Mouse (Mus musculus): ENCODE measurements around the gene Olfr12. TPM values are rescaled to one million over a fixed set of nuclear protein-coding genes. Genes with fewer than 3 reads are reported as not detected.

The Olfr12 gene
- not detected for polyA plus RNA-seq (2014; fragmentation: Illumina TruSeq; extraction: RNeasy Lipid Tissue Mini Kit (QIAGEN cat#74804); ENCODE audit: low read depth, low replicate concordance)

GRCm38 (mm10) chr1:92617488-92617887 is at the start of gene Olfr12:
TSS of gene Olfr12 (plus strand) at chr1:92617788.

GRCm38 (mm10) chr1:92571022-92571421 is 46.6 kb upstream of the Olfr12 start, which contains the start of gene Olfr1413:
TSS of gene Olfr1413 (plus strand) at chr1:92571322.

GRCm38 (mm10) chr1:92585479-92585878 is 32.1 kb upstream of the Olfr12 start, which contains the start of gene Olfr1412:
TSS of gene Olfr1412 (plus strand) at chr1:92585779.

GRCm38 (mm10) chr1:92594111-92594510 is 23.5 kb upstream of the Olfr12 start, which contains the start of gene Olfr1411:
TSS of gene Olfr1411 (plus strand) at chr1:92594411.

GRCm38 (mm10) chr1:92605482-92605881 is 12.1 kb upstream of the Olfr12 start, which contains the start of gene Olfr1410:
TSS of gene Olfr1410 (plus strand) at chr1:92605782.

GRCm38 (mm10) chr1:92641514-92642272 is 24.1 kb downstream of the Olfr12 start, which contains the start of gene Cops9:
TSS of gene Cops9 (minus strand) at chr1:92641985.

GRCm38 (mm10) chr1:92648673-92649072 is 31.1 kb downstream of the Olfr12 start, which contains the start of gene Otos:
TSS of gene Otos (minus strand) at chr1:92648841.

Other genes starting within 250 kb of the Olfr12 start
- gene Ndufa10, start 143.9 kb upstream of the Olfr12 start, polyA plus RNA-seq (2014; fragmentation: Illumina TruSeq; extraction: RNeasy Lipid Tissue Mini Kit (QIAGEN cat#74804); ENCODE audit: low read depth, low replicate concordance), result 98.5 TPM
- not detected for gene Olfr1416, start 132.7 kb upstream of the Olfr12 start, polyA plus RNA-seq (2014; fragmentation: Illumina TruSeq; extraction: RNeasy Lipid Tissue Mini Kit (QIAGEN cat#74804); ENCODE audit: low read depth, low replicate concordance)
- gene Olfr1415, start 121.7 kb upstream of the Olfr12 start, polyA plus RNA-seq (2014; fragmentation: Illumina TruSeq; extraction: RNeasy Lipid Tissue Mini Kit (QIAGEN cat#74804); ENCODE audit: low read depth, low replicate concordance), result not detected
- gene Olfr1414, start 99.1 kb upstream of the Olfr12 start, polyA plus RNA-seq (2014; fragmentation: Illumina TruSeq; extraction: RNeasy Lipid Tissue Mini Kit (QIAGEN cat#74804); ENCODE audit: low read depth, low replicate concordance), result 0.63 TPM
- not detected for gene Olfr1413, start 46.5 kb upstream of the Olfr12 start, polyA plus RNA-seq (2014; fragmentation: Illumina TruSeq; extraction: RNeasy Lipid Tissue Mini Kit (QIAGEN cat#74804); ENCODE audit: low read depth, low replicate concordance)
- gene Olfr1412, start 32.0 kb upstream of the Olfr12 start, polyA plus RNA-seq (2014; fragmentation: Illumina TruSeq; extraction: RNeasy Lipid Tissue Mini Kit (QIAGEN cat#74804); ENCODE audit: low read depth, low replicate concordance), result not detected
- gene Olfr1411, start 23.4 kb upstream of the Olfr12 start, polyA plus RNA-seq (2014; fragmentation: Illumina TruSeq; extraction: RNeasy Lipid Tissue Mini Kit (QIAGEN cat#74804); ENCODE audit: low read depth, low replicate concordance), result not detected
- not detected for gene Olfr1410, start 12.0 kb upstream of the Olfr12 start, polyA plus RNA-seq (2014; fragmentation: Illumina TruSeq; extraction: RNeasy Lipid Tissue Mini Kit (QIAGEN cat#74804); ENCODE audit: low read depth, low replicate concordance)
- gene Cops9, start 24.2 kb downstream of the Olfr12 start, polyA plus RNA-seq (2014; fragmentation: Illumina TruSeq; extraction: RNeasy Lipid Tissue Mini Kit (QIAGEN cat#74804); ENCODE audit: low read depth, low replicate concordance), result 327 TPM
- not detected for gene Otos, start 31.1 kb downstream of the Olfr12 start, polyA plus RNA-seq (2014; fragmentation: Illumina TruSeq; extraction: RNeasy Lipid Tissue Mini Kit (QIAGEN cat#74804); ENCODE audit: low read depth, low replicate concordance)
- gene Gpc1, start 213.9 kb downstream of the Olfr12 start, polyA plus RNA-seq (2014; fragmentation: Illumina TruSeq; extraction: RNeasy Lipid Tissue Mini Kit (QIAGEN cat#74804); ENCODE audit: low read depth, low replicate concordance), result 36.2 TPM